7 mouse cellular contexts compared by ENCODE assay signal in genomic region chr3:115711924-115712807, GRCm38 (mm10). TPM values are rescaled to one million over a fixed set of nuclear protein-coding genes. Genes with fewer than 3 reads are reported as not detected.
DNase-seq lines count a peak whose midpoint lies in the region; ATAC-seq and TF ChIP-seq lines count a peak whose summit lies in the region.

No protein-coding gene starts in this region.

- H3K27ac ChIP-seq in lung, embryonic 15.5 days = no peak overlapping the region
- peak overlapping the region; percentile 19; the same call in 1 of the 2 replicates for H3K27ac ChIP-seq in forebrain, embryonic 12.5 days
- H3K27ac ChIP-seq in intestine, postnatal 0 days (ENCODE audit: low read depth, low read length) = no peak overlapping the region
- peak overlapping the region; percentile 28 for H3K27ac ChIP-seq in olfactory bulb, adult 2 months (ENCODE audit: insufficient read depth, low read depth, low read length)

- H3K9me3 ChIP-seq in lung, embryonic 15.5 days = no peaks in the 10 kb centered on the region
- no peaks in the 10 kb centered on the region for H3K9me3 ChIP-seq in forebrain, embryonic 12.5 days
- H3K9me3 ChIP-seq in intestine, postnatal 0 days (ENCODE audit: control insufficient read depth) = no peaks in the 10 kb centered on the region

- TF ChIP-seq POLR2A in olfactory bulb, adult 2 months (IDR thresholded peaks at IDR 0.05; ENCODE audit: insufficient read depth, low read depth, low read length) = no peak

- H3K4me2 ChIP-seq in lung, embryonic 15.5 days = peak overlapping the region; percentile 90
- peak overlapping the region; percentile 74 for H3K4me2 ChIP-seq in forebrain, embryonic 12.5 days
- peak overlapping the region; percentile 87 for H3K4me2 ChIP-seq in intestine, postnatal 0 days (replicated peaks; ENCODE audit: low read depth)

- no peak for ATAC-seq in lung, embryonic 15.5 days (ENCODE audit: borderline replicate concordance, extremely low read depth, low FRiP score, low TSS enrichment)
- ATAC-seq in forebrain, embryonic 12.5 days (ENCODE audit: low FRiP score) = no peak
- no peak for ATAC-seq in intestine, postnatal 0 days

- H3K9ac ChIP-seq in lung, embryonic 15.5 days = no peak overlapping the region
- no peak overlapping the region for H3K9ac ChIP-seq in forebrain, embryonic 12.5 days
- H3K9ac ChIP-seq in intestine, postnatal 0 days (ENCODE audit: low read depth, low read length) = no peak overlapping the region

- H3K36me3 ChIP-seq in lung, embryonic 15.5 days = no peaks in the 10 kb centered on the region
- peaks cover 31% of the 10 kb centered on the region for H3K36me3 ChIP-seq in forebrain, embryonic 12.5 days (replicated peaks)
- no peaks in the 10 kb centered on the region for H3K36me3 ChIP-seq in intestine, postnatal 0 days (ENCODE audit: control insufficient read depth, insufficient read depth)

- no peaks in the 10 kb centered on the region; the same call in 1 of the 2 replicates for H3K27me3 ChIP-seq in lung, embryonic 15.5 days
- H3K27me3 ChIP-seq in forebrain, embryonic 12.5 days = no peaks in the 10 kb centered on the region
- no peaks in the 10 kb centered on the region for H3K27me3 ChIP-seq in intestine, postnatal 0 days (replicated peaks; ENCODE audit: control insufficient read depth, insufficient read depth, low read length)

- no peak for TF ChIP-seq CTCF in intestine, postnatal 0 days (IDR thresholded peaks at IDR 0.05; ENCODE audit: low read depth)
- no peak for TF ChIP-seq CTCF in olfactory bulb, adult 2 months (IDR thresholded peaks at IDR 0.05; ENCODE audit: insufficient read depth, low read depth, low read length)

- no peak for DNase-seq in lung, postnatal 14 days
- DNase-seq in right cerebral cortex, postnatal 10 days (ENCODE audit: low spot score in 2 of 2) = no peak
- DNase-seq in layer of hippocampus, postnatal 36 days = no peak

- H3K4me3 ChIP-seq in lung, embryonic 15.5 days = peak overlapping the region; percentile 63
- peak overlapping the region; percentile 56 for H3K4me3 ChIP-seq in forebrain, embryonic 12.5 days (replicated peaks)
- H3K4me3 ChIP-seq in intestine, postnatal 0 days (ENCODE audit: low read depth, low read length) = peak overlapping the region; percentile 53; the same call in 1 of the 2 replicates
- H3K4me3 ChIP-seq in olfactory bulb, adult 2 months (ENCODE audit: insufficient read depth, low read depth, low read length) = peak overlapping the region; percentile 22

- H3K4me1 ChIP-seq in lung, embryonic 15.5 days = peaks cover 10% of the 10 kb centered on the region
- H3K4me1 ChIP-seq in forebrain, embryonic 12.5 days = peaks cover 25% of the 10 kb centered on the region
- H3K4me1 ChIP-seq in intestine, postnatal 0 days (replicated peaks; ENCODE audit: control insufficient read depth, insufficient read depth, low read length) = no peaks in the 10 kb centered on the region
- H3K4me1 ChIP-seq in olfactory bulb, adult 2 months (ENCODE audit: control insufficient read depth, insufficient read depth, low read length) = peaks cover 16% of the 10 kb centered on the region

- 89% methylated on average over 27 of the region's 27 CpGs for WGBS in lung, embryonic 15.5 days
- WGBS in forebrain, embryonic 12.5 days = 91% methylated on average over 27 of the region's 27 CpGs
- WGBS in intestine, postnatal 0 days = 84% methylated on average over 27 of the region's 27 CpGs
- WGBS in olfactory bulb, adult 2 months = 56% methylated on average over 27 of the region's 27 CpGs

RNA-seq across cellular contexts. Expression of gene S1pr1, which starts 2.7 kb away (rescaled TPM):
- polyA plus RNA-seq in lung, embryonic 15.5 days (2015; fragmentation: Nextera tagmentation; extraction: Ambion mirVana) = 32.0 and 34.2 TPM in 2 replicates
- polyA plus RNA-seq in forebrain, embryonic 12.5 days (2016; fragmentation: Nextera tagmentation; extraction: Ambion mirVana) = 31.1 and 31.9 TPM in 2 replicates
- 7.6 and 8.3 TPM in 2 replicates for polyA plus RNA-seq in intestine, postnatal 0 days (2015; fragmentation: Nextera tagmentation; extraction: Ambion mirVana)
- polyA plus RNA-seq in olfactory bulb, adult 2 months (2012; ENCODE audit: insufficient read depth, insufficient read length, low replicate concordance, missing spikeins) = not detected in 2 replicates
- 100 to 1,000 TPM in 1 of 2 experiments, 10 to 100 TPM in 1; 97.0 to 108 TPM for total RNA-seq in layer of hippocampus, postnatal 36 days (2021)

Comparison
In these comparisons a context has a peak if more than half of its experiments do, and no peak if none do; other contexts are left out.
1. H3K27ac ChIP-seq: peak in forebrain, embryonic 12.5 days (single experiment) and olfactory bulb, adult 2 months (single experiment); none in lung, embryonic 15.5 days (single experiment) and intestine, postnatal 0 days (single experiment).
2. Peak in every context shown above with its lines, with median percentiles within 50 percentile points of each other: H3K4me2 ChIP-seq and H3K4me3 ChIP-seq.